In genomic region chr13:44231868-44232715, GRCm38 (mm10) we compare ENCODE assay signal across 8 mouse cellular contexts.
DNase-seq lines count a peak whose midpoint lies in the region; ATAC-seq and TF ChIP-seq lines count a peak whose summit lies in the region.

No protein-coding gene starts in this region.

- H3K4me1 ChIP-seq in embryonic facial prominence, embryonic 11.5 days (ENCODE audit: control insufficient read depth, insufficient read depth, low read length): peaks cover 8% of the 10 kb centered on the region; the same call in 1 of the 2 replicates
- peaks cover 32% of the 10 kb centered on the region for H3K4me1 ChIP-seq in hindbrain, embryonic 15.5 days (replicated peaks)
- H3K4me1 ChIP-seq in limb, embryonic 14.5 days (ENCODE audit: control insufficient read depth, insufficient read depth, low read length): peaks cover 29% of the 10 kb centered on the region
- H3K4me1 ChIP-seq in liver, postnatal 0 days (ENCODE audit: insufficient read depth): no peaks in the 10 kb centered on the region

- peak; percentile 17; the same call in 1 of the 2 replicates for ATAC-seq in embryonic facial prominence, embryonic 11.5 days (replicated peaks; ENCODE audit: insufficient number of reproducible peaks, low FRiP score, low TSS enrichment, low read depth)
- peak; percentile 40 for ATAC-seq in hindbrain, embryonic 15.5 days (ENCODE audit: low FRiP score, low read depth)
- peak; percentile 56; the same call in 1 of the 2 replicates for ATAC-seq in limb, embryonic 14.5 days (ENCODE audit: low FRiP score, low read depth)
- ATAC-seq in erythroid progenitor cell, adult 5-6 weeks (replicated peaks; ENCODE audit: low FRiP score, poor library complexity, severe bottlenecking): no peak
- ATAC-seq in liver, postnatal 0 days: no peak

- H3K27ac ChIP-seq in embryonic facial prominence, embryonic 11.5 days (replicated peaks; ENCODE audit: low read depth, low read length): no peak overlapping the region
- no peak overlapping the region for H3K27ac ChIP-seq in hindbrain, embryonic 15.5 days (replicated peaks)
- H3K27ac ChIP-seq in limb, embryonic 14.5 days (replicated peaks; ENCODE audit: low read depth, low read length): no peak overlapping the region
- no peak overlapping the region for H3K27ac ChIP-seq in liver, postnatal 0 days (ENCODE audit: low read depth)

- no peaks in the 10 kb centered on the region for H3K36me3 ChIP-seq in embryonic facial prominence, embryonic 11.5 days (replicated peaks; ENCODE audit: control insufficient read depth, insufficient read depth, low read depth, low read length)
- H3K36me3 ChIP-seq in hindbrain, embryonic 15.5 days: no peaks in the 10 kb centered on the region
- no peaks in the 10 kb centered on the region for H3K36me3 ChIP-seq in limb, embryonic 14.5 days (ENCODE audit: control insufficient read depth, insufficient read depth, low read length)
- H3K36me3 ChIP-seq in liver, postnatal 0 days (replicated peaks; ENCODE audit: insufficient read depth, low read length): no peaks in the 10 kb centered on the region

- TF ChIP-seq EP300 in liver, postnatal 0 days (IDR thresholded peaks at IDR 0.05; ENCODE audit: low read depth): no peak

- no peaks in the 10 kb centered on the region for H3K27me3 ChIP-seq in embryonic facial prominence, embryonic 11.5 days (ENCODE audit: control insufficient read depth, insufficient read depth, low read length)
- H3K27me3 ChIP-seq in hindbrain, embryonic 15.5 days: no peaks in the 10 kb centered on the region
- H3K27me3 ChIP-seq in limb, embryonic 14.5 days (ENCODE audit: control insufficient read depth, insufficient read depth, low read length): no peaks in the 10 kb centered on the region
- H3K27me3 ChIP-seq in liver, postnatal 0 days (ENCODE audit: insufficient read depth, low read length): no peaks in the 10 kb centered on the region

- H3K4me3 ChIP-seq in embryonic facial prominence, embryonic 11.5 days (ENCODE audit: low read depth, low read length): no peak overlapping the region
- H3K4me3 ChIP-seq in hindbrain, embryonic 15.5 days: no peak overlapping the region
- no peak overlapping the region for H3K4me3 ChIP-seq in limb, embryonic 14.5 days (replicated peaks; ENCODE audit: low read length)
- H3K4me3 ChIP-seq in liver, postnatal 0 days (ENCODE audit: low read depth, low read length): no peak overlapping the region

- H3K9me3 ChIP-seq in embryonic facial prominence, embryonic 11.5 days (replicated peaks; ENCODE audit: control insufficient read depth, low read length): no peaks in the 10 kb centered on the region
- H3K9me3 ChIP-seq in hindbrain, embryonic 15.5 days: no peaks in the 10 kb centered on the region
- no peaks in the 10 kb centered on the region for H3K9me3 ChIP-seq in limb, embryonic 14.5 days (ENCODE audit: control insufficient read depth, low read length)
- no peaks in the 10 kb centered on the region for H3K9me3 ChIP-seq in liver, postnatal 0 days (ENCODE audit: low read length)

- no peak for TF ChIP-seq CTCF in liver, postnatal 0 days (IDR thresholded peaks at IDR 0.05; ENCODE audit: low read depth)

- H3K9ac ChIP-seq in embryonic facial prominence, embryonic 11.5 days (replicated peaks; ENCODE audit: low read length): 0 out of 2 replicates have a peak overlapping the region, but pooled peaks have one; percentile 32
- H3K9ac ChIP-seq in hindbrain, embryonic 15.5 days: no peak overlapping the region
- H3K9ac ChIP-seq in limb, embryonic 14.5 days (ENCODE audit: low read depth, low read length, severe bottlenecking): no peak overlapping the region
- H3K9ac ChIP-seq in liver, postnatal 0 days (replicated peaks): no peak overlapping the region

- no peak for TF ChIP-seq POLR2A in limb, embryonic 14.5 days (IDR thresholded peaks at IDR 0.05; ENCODE audit: borderline replicate concordance, extremely low read depth, insufficient read depth, insufficient read length)

- DNase-seq in ES-CJ7 (ENCODE audit: low read depth, low spot score): peak; percentile 25
- peak; percentile 56 for DNase-seq in embryonic facial prominence, embryonic 11.5 days (ENCODE audit: low spot score)
- no peak for DNase-seq in limb, embryonic 14.5 days (ENCODE audit: low spot score)
- DNase-seq in yolk sac, embryonic 10.5 days (ENCODE audit: low spot score): no peak
- DNase-seq in thymus, postnatal 0 days (ENCODE audit: low spot score): no peak
- DNase-seq in liver, postnatal 0 days: no peak

- WGBS in embryonic facial prominence, embryonic 11.5 days: 28% methylated on average over 18 of the region's 18 CpGs
- WGBS in hindbrain, embryonic 15.5 days: 22% methylated on average over 18 of the region's 18 CpGs
- 24% methylated on average over 18 of the region's 18 CpGs for WGBS in limb, embryonic 14.5 days
- 70% methylated on average over 18 of the region's 18 CpGs for WGBS in liver, postnatal 0 days (ENCODE audit: insufficient replicate concordance)

- no peak overlapping the region for H3K4me2 ChIP-seq in embryonic facial prominence, embryonic 11.5 days (ENCODE audit: low read depth, low read length)
- no peak overlapping the region for H3K4me2 ChIP-seq in hindbrain, embryonic 15.5 days
- no peak overlapping the region for H3K4me2 ChIP-seq in limb, embryonic 14.5 days (replicated peaks; ENCODE audit: low read depth, low read length, severe bottlenecking)
- no peak overlapping the region for H3K4me2 ChIP-seq in liver, postnatal 0 days (ENCODE audit: low read depth, low read length)

Comparison
In these comparisons a context has a peak if more than half of its experiments do, and no peak if none do; other contexts are left out.
1. DNase-seq: peak in ES-CJ7 (single experiment) and embryonic facial prominence, embryonic 11.5 days (single experiment); none in limb, embryonic 14.5 days (single experiment), yolk sac, embryonic 10.5 days (single experiment), thymus, postnatal 0 days (single experiment) and liver, postnatal 0 days (single experiment).
2. ATAC-seq: peak in embryonic facial prominence, embryonic 11.5 days (single experiment), hindbrain, embryonic 15.5 days (single experiment) and limb, embryonic 14.5 days (single experiment); none in erythroid progenitor cell, adult 5-6 weeks (single experiment) and liver, postnatal 0 days (single experiment).